Comparison of ENCODE assay signal across 14 mouse cellular contexts in the genomic region with DNA sequence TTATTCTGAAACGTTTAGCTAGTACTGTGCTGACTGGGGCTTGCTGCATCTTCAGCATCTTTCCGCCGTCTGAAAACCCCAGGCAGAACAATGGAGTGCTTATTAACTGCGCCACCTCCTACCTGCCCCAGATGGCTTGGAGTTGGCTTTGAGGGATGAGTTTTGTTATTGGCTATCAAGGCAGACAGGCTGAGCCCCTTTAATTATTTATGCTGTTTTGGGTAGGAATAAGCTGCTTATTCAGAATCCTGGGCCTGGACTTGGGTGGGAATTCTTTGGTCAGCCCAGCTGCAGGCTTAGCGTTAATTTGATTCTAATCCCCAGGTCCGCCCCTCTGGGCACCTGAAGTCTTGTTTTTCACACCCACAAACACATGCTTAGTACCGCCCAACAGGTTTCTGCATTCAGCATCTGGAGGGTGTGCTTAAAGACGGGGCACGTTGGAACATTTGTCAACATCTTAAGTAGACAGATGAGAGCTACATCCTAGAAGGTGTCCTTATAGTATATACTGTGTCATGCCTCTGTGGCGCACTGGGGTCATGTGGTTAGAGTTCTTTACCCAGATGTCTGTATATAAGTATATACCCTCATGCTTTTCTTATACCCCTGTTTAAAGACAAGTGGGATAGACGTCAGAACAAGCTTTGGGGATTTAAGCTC.
DNase-seq lines count a peak whose midpoint lies in the region; ATAC-seq lines count a peak whose summit lies in the region.
"Had no signal": no experiment of that assay in that cellular context is flagged by ENCODE, and none has a peak within 500 bp of the region (broad histone marks: within the 10 kb centered on the region; RNA-seq: fewer than 3 reads in every experiment).

No protein-coding gene starts in this region.

- H3K9ac ChIP-seq in embryonic facial prominence, embryonic 11.5 days (replicated peaks; ENCODE audit: low read length): no peak overlapping the region
- H3K9ac ChIP-seq in hindbrain, embryonic 15.5 days: no peak overlapping the region
- H3K9ac ChIP-seq in neural tube, embryonic 14.5 days (replicated peaks; ENCODE audit: low read depth, low read length): no peak overlapping the region

- no peak overlapping the region for H3K4me2 ChIP-seq in embryonic facial prominence, embryonic 11.5 days (ENCODE audit: low read depth, low read length)
- H3K4me2 ChIP-seq in hindbrain, embryonic 15.5 days: no peak overlapping the region
- H3K4me2 ChIP-seq in neural tube, embryonic 14.5 days (ENCODE audit: low read depth, low read length): no peak overlapping the region

- H3K4me1 ChIP-seq in embryonic facial prominence, embryonic 11.5 days (ENCODE audit: control insufficient read depth, insufficient read depth, low read length): no peaks in the 10 kb centered on the region; the same call in 1 of the 2 replicates
- peaks cover 49% of the 10 kb centered on the region for H3K4me1 ChIP-seq in embryonic facial prominence, embryonic 10.5 days
- peaks cover 66% of the 10 kb centered on the region for H3K4me1 ChIP-seq in forebrain, embryonic 10.5 days
- peaks cover 29% of the 10 kb centered on the region for H3K4me1 ChIP-seq in hindbrain, embryonic 15.5 days (replicated peaks)
- peaks cover 12% of the 10 kb centered on the region; the same call in 1 of the 2 replicates for H3K4me1 ChIP-seq in neural tube, embryonic 14.5 days (ENCODE audit: control insufficient read depth, insufficient read depth, low read length)

- H3K36me3 ChIP-seq in embryonic facial prominence, embryonic 11.5 days (replicated peaks; ENCODE audit: control insufficient read depth, insufficient read depth, low read depth, low read length): no peaks in the 10 kb centered on the region
- H3K36me3 ChIP-seq in embryonic facial prominence, embryonic 10.5 days (replicated peaks): peaks cover 13% of the 10 kb centered on the region
- peaks cover 21% of the 10 kb centered on the region for H3K36me3 ChIP-seq in forebrain, embryonic 10.5 days (replicated peaks)
- no peaks in the 10 kb centered on the region for H3K36me3 ChIP-seq in hindbrain, embryonic 15.5 days
- no peaks in the 10 kb centered on the region for H3K36me3 ChIP-seq in neural tube, embryonic 14.5 days (ENCODE audit: control insufficient read depth, insufficient read depth, low read length)
- H3K36me3 ChIP-seq: G1E had no signal

- DNase-seq in embryonic facial prominence, embryonic 11.5 days (ENCODE audit: low spot score): no peak
- no peak for DNase-seq in embryonic facial prominence, embryonic 10.5 days (ENCODE audit: low spot score)
- peak; percentile 47 for DNase-seq in forebrain, embryonic 10.5 days (ENCODE audit: extremely low spot score, low spot score)
- DNase-seq in natural killer cell, adult 2 months (ENCODE audit: low spot score in 2 of 2): no peak
- DNase-seq in spleen, postnatal 4 days (ENCODE audit: low spot score in 2 of 2): no peak
- DNase-seq: gastrocnemius, postnatal 10 days; kidney, adult 11 months; liver had no signal

- H3K27ac ChIP-seq in embryonic facial prominence, embryonic 11.5 days (replicated peaks; ENCODE audit: low read depth, low read length): no peak overlapping the region
- H3K27ac ChIP-seq in embryonic facial prominence, embryonic 10.5 days (replicated peaks): no peak overlapping the region
- H3K27ac ChIP-seq in forebrain, embryonic 10.5 days: peak overlapping the region; percentile 84
- peak overlapping the region; percentile 38 for H3K27ac ChIP-seq in hindbrain, embryonic 15.5 days (replicated peaks)
- H3K27ac ChIP-seq in neural tube, embryonic 14.5 days (ENCODE audit: low read depth, low read length): peak overlapping the region; percentile 53; the same call in 1 of the 2 replicates

- no peak overlapping the region for H3K4me3 ChIP-seq in embryonic facial prominence, embryonic 11.5 days (ENCODE audit: low read depth, low read length)
- H3K4me3 ChIP-seq in embryonic facial prominence, embryonic 10.5 days: no peak overlapping the region
- H3K4me3 ChIP-seq in forebrain, embryonic 10.5 days: peak overlapping the region; percentile 18; the same call in 1 of the 2 replicates
- no peak overlapping the region for H3K4me3 ChIP-seq in hindbrain, embryonic 15.5 days
- H3K4me3 ChIP-seq in neural tube, embryonic 14.5 days (ENCODE audit: low read depth, low read length): no peak overlapping the region
- H3K4me3 ChIP-seq: myocyte had no signal

- no peaks in the 10 kb centered on the region for H3K27me3 ChIP-seq in embryonic facial prominence, embryonic 11.5 days (ENCODE audit: control insufficient read depth, insufficient read depth, low read length)
- no peaks in the 10 kb centered on the region for H3K27me3 ChIP-seq in embryonic facial prominence, embryonic 10.5 days (replicated peaks; ENCODE audit: low read depth, poor library complexity, severe bottlenecking)
- no peaks in the 10 kb centered on the region for H3K27me3 ChIP-seq in forebrain, embryonic 10.5 days (ENCODE audit: poor library complexity, severe bottlenecking)
- H3K27me3 ChIP-seq in hindbrain, embryonic 15.5 days: no peaks in the 10 kb centered on the region
- H3K27me3 ChIP-seq in neural tube, embryonic 14.5 days (ENCODE audit: control insufficient read depth, insufficient read depth, low read length): no peaks in the 10 kb centered on the region

- 43% methylated on average over 11 of the region's 11 CpGs for WGBS in embryonic facial prominence, embryonic 11.5 days
- 41% methylated on average over 11 of the region's 11 CpGs for WGBS in embryonic facial prominence, embryonic 10.5 days
- WGBS in forebrain, embryonic 10.5 days: 19% methylated on average over 11 of the region's 11 CpGs
- WGBS in hindbrain, embryonic 15.5 days: 48% methylated on average over 11 of the region's 11 CpGs
- WGBS in neural tube, embryonic 14.5 days: 53% methylated on average over 11 of the region's 11 CpGs

- ATAC-seq in embryonic facial prominence, embryonic 11.5 days (replicated peaks; ENCODE audit: insufficient number of reproducible peaks, low FRiP score, low TSS enrichment, low read depth): peak; percentile 74
- ATAC-seq in hindbrain, embryonic 15.5 days (ENCODE audit: low FRiP score, low read depth): peak; percentile 58
- ATAC-seq in neural tube, embryonic 14.5 days (ENCODE audit: low read depth): peak; percentile 44; the same call in 1 of the 2 replicates
- ATAC-seq in megakaryocyte, adult 5-6 weeks (ENCODE audit: poor library complexity, severe bottlenecking): no peak
- ATAC-seq: lung, postnatal 0 days had no signal

- no peaks in the 10 kb centered on the region for H3K9me3 ChIP-seq in embryonic facial prominence, embryonic 11.5 days (replicated peaks; ENCODE audit: control insufficient read depth, low read length)
- H3K9me3 ChIP-seq in embryonic facial prominence, embryonic 10.5 days: no peaks in the 10 kb centered on the region
- peaks cover 3% of the 10 kb centered on the region; the same call in 1 of the 2 replicates for H3K9me3 ChIP-seq in forebrain, embryonic 10.5 days
- H3K9me3 ChIP-seq in hindbrain, embryonic 15.5 days: no peaks in the 10 kb centered on the region
- no peaks in the 10 kb centered on the region for H3K9me3 ChIP-seq in neural tube, embryonic 14.5 days (ENCODE audit: control insufficient read depth, low read length)
- H3K9me3 ChIP-seq: G1E had no signal

Comparison
In these comparisons a context has a peak if more than half of its experiments do, and no peak if none do; other contexts are left out.
1. H3K27ac ChIP-seq: peak in forebrain, embryonic 10.5 days (single experiment), hindbrain, embryonic 15.5 days (single experiment) and neural tube, embryonic 14.5 days (single experiment); none in embryonic facial prominence, embryonic 11.5 days (single experiment) and embryonic facial prominence, embryonic 10.5 days (single experiment).